Mouse (Mus musculus) heart, adult 2 months (tissue): ENCODE results near the gene Emc10. TPM values are rescaled to one million over a fixed set of nuclear protein-coding genes. Genes with fewer than 3 reads are reported as not detected.

Experiments
- DNase-seq, 2 experiments: peaks; one replicate each; pipeline ENCODE4 v3.0.0; 2021
- H3K27ac ChIP-seq: fragments of 200-600 bp; 2 replicates; pipeline ENCODE4 v1.8.1; 2022
- H3K27me3 ChIP-seq: fragments of 200-500 bp; 2 replicates; pipeline ENCODE4 v1.6.1; 2012; ENCODE audit warnings: mild to moderate bottlenecking, low read length, inconsistent platforms, mixed read lengths; ENCODE audit not compliant: control insufficient read depth, insufficient read depth
- H3K36me3 ChIP-seq: fragments of 200-500 bp; 2 replicates; pipeline ENCODE4 v1.6.1; 2012; ENCODE audit warnings: low read length, inconsistent platforms; ENCODE audit not compliant: control insufficient read depth, insufficient read depth
- H3K4me1 ChIP-seq: fragments of 200-500 bp; 2 replicates; pipeline ENCODE4 v1.6.1; 2011; ENCODE audit warnings: low read length; ENCODE audit not compliant: control insufficient read depth, insufficient read depth
- H3K4me3 ChIP-seq: fragments of 200-600 bp; 2 replicates; pipeline ENCODE4 v1.8.1; 2022
- H3K79me2 ChIP-seq: fragments of 200-500 bp; replicated peaks from 2 replicates; pipeline ENCODE4 v1.6.1; 2012; ENCODE audit warnings: mild to moderate bottlenecking, inconsistent platforms, low read length, moderate library complexity, mixed read lengths; ENCODE audit not compliant: control insufficient read depth, insufficient read depth
- H3K9ac ChIP-seq: fragments of 200-500 bp; 2 replicates; pipeline ENCODE4 v1.6.1; 2012; ENCODE audit warnings: low read depth, mild to moderate bottlenecking, control low read depth, inconsistent platforms, low read length, mixed read lengths
- CTCF ChIP-seq: fragments of 200-600 bp; IDR thresholded peaks from 2 replicates; pipeline ENCODE4 v1.8.1; 2022; ENCODE audit warnings: antibody characterized with exemption, mild to moderate bottlenecking, moderate library complexity
- EP300 ChIP-seq: fragments of 200-500 bp; IDR thresholded peaks from 2 replicates; pipeline ENCODE4 v1.6.1; 2011; ENCODE audit warnings: low read depth, low read length, control low read depth; ENCODE audit not compliant: insufficient read depth
- POLR2A ChIP-seq: fragments of 200-500 bp; IDR thresholded peaks from 2 replicates; pipeline ENCODE4 v1.6.1; 2011; ENCODE audit warnings: mild to moderate bottlenecking, low read depth, low read length, control low read depth; ENCODE audit not compliant: insufficient read depth
- WGBS: fragments of 180-500 bp; shearing (Covaris S2); methylation state at CpG from one replicate; pipeline ENCODE4 v1.1.7; 2018; 5-methylcytosine and 5-hydroxymethylcytosine counted together
- intact Hi-C: fragments of 180-260 bp; cut with DNase I; formaldehyde crosslinking; loops from one replicate; pipeline ENCODE4 v1.15.1; 2025
- polyA plus RNA-seq: library from polyadenylated mRNA; depleted of rRNA; stranded (reverse); fragments of >200 nt; gene quantifications from 2 replicates; pipeline ENCODE4 v1.2.3, GENCODE M21; 2012
- total RNA-seq, 2 experiments: library from RNA; stranded (reverse); gene quantifications; 2 replicates each; pipeline ENCODE4 v1.2.3; 2021

Gene Emc10
- total and polyA plus RNA-seq, 3 experiments: 86.1 to 180 (median 87.6) TPM

DNA sequence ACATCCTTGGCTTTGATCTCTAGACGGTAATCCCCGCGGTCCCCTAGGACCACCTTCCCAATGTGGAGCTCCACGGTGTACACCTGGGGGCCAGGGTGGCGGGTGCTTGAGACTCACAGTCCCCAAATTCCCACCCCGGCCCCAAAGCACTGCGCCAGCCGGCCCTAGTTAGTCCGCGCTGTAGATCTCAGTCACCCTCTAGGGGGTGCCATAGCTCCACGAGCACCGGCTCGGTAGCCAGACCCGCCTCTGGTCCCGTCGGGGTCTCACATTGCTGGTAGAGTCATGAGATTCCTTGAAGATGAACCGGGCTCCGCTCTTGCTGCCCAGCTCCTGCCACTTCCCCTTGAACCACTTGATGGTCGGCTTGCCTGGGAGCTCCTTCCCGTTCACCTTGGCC, 25.4 kb upstream of the Emc10 start:
- no peak for TF ChIP-seq POLR2A
- TF ChIP-seq CTCF: peak; percentile 85
- 0 out of 2 replicates have a peak, but pooled peaks have one; percentile 32 for TF ChIP-seq EP300
- H3K27me3 ChIP-seq: no peaks in the 10 kb centered on the region
- no peaks in the 10 kb centered on the region for H3K79me2 ChIP-seq
- DNase-seq: peak; percentile 65 to 69
- no peak overlapping the region for H3K4me3 ChIP-seq
- intact Hi-C loops: loop anchor here (1.0 to 5.0 kb wide), 3 partner anchors 28 to 126 kb away; no protein-coding TSS in a partner anchor
- H3K36me3 ChIP-seq: no peaks in the 10 kb centered on the region
- H3K9ac ChIP-seq: no peak overlapping the region
- H3K4me1 ChIP-seq: peaks cover 4% of the 10 kb centered on the region
- H3K27ac ChIP-seq: no peak overlapping the region
- WGBS: 4% methylated on average over 20 of the region's 20 CpGs

- intact Hi-C loops: loop anchor here (1.0 to 5.0 kb wide), 3 partner anchors 28 to 126 kb away; no protein-coding TSS in a partner anchor
- Histone ChIP-seq H3K27ac (no peak overlapping the region), H3K79me2 (no peaks in the 10 kb centered on the region), H3K4me1 (peaks cover 4% of the 10 kb centered on the region), H3K27me3 (no peaks in the 10 kb centered on the region), H3K4me3 (no peak overlapping the region), H3K36me3 (no peaks in the 10 kb centered on the region), H3K9ac (no peak overlapping the region)
- no peak for TF ChIP-seq CTCF
- DNase-seq: no peak
- 69% methylated on average over 3 of the region's 3 CpGs for WGBS
These were observed 24.7 kb upstream of the Emc10 start for GRCm38 (mm10) chr7:44520990-44521389.

GRCm38 (mm10) chr7:44519240-44519913, 23.0 kb upstream of the Emc10 start:
- Histone ChIP-seq H3K4me3 (no peak overlapping the region), H3K27ac (no peak overlapping the region), H3K9ac (no peak overlapping the region), H3K79me2 (no peaks in the 10 kb centered on the region), H3K36me3 (no peaks in the 10 kb centered on the region), H3K27me3 (no peaks in the 10 kb centered on the region), H3K4me1 (no peaks in the 10 kb centered on the region)
- 72% methylated on average over 9 of the region's 9 CpGs for WGBS
- no peak for DNase-seq
- TF ChIP-seq CTCF (peak; percentile 39), EP300 (no peak)
- intact Hi-C loops: no loop called here

GRCm38 (mm10) chr7:44507491-44507890, 11.2 kb upstream of the Emc10 start:
- Histone ChIP-seq H3K79me2 (no peaks in the 10 kb centered on the region), H3K27me3 (no peaks in the 10 kb centered on the region; the same call in 1 of the 2 replicates), H3K27ac (no peak overlapping the region), H3K9ac (no peak overlapping the region), H3K36me3 (no peaks in the 10 kb centered on the region), H3K4me3 (no peak overlapping the region), H3K4me1 (no peaks in the 10 kb centered on the region)
- no peak for TF ChIP-seq CTCF
- no peak for TF ChIP-seq POLR2A
- TF ChIP-seq EP300: no peak
- intact Hi-C loops: no loop called here
- no peak for DNase-seq

DNA sequence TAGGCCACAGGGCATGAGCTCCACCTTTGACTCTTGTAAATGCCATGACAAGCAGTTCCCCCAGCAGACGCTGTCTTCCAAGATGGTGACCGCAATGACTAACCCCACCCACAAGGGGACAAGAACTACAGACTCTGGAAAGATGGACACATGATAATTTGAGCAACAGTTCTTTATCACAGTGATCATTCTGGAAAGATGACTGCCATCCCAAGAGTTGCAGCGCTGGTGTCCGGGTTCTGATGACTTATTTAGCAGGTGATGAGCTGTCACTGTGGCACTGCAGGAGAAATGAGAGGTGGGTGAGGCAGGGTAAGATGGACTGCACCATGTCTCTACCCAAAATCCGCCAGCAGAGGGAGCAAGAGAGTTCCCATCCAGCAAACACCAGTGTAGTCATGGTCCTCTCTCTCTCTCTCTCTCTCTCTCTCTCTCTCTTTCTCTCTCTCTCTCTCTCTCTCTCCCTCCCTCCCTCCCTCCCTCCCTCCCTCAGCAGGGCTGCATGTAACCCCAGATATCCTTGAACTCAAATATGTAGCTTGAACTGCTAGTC, 5.3 kb upstream of the Emc10 start:
- H3K79me2 ChIP-seq: no peaks in the 10 kb centered on the region
- H3K9ac ChIP-seq: no peak overlapping the region
- H3K27me3 ChIP-seq: 0 out of 2 replicates have a peak, but pooled peaks cover 2% of the 10 kb centered on the region
- peak; percentile 54 to 70 for DNase-seq
- no peak overlapping the region for H3K27ac ChIP-seq
- 32% methylated on average over 5 of the region's 5 CpGs for WGBS
- no peaks in the 10 kb centered on the region for H3K36me3 ChIP-seq
- no peak overlapping the region for H3K4me3 ChIP-seq
- intact Hi-C loops: loop anchor here (2.0 kb wide), 1 partner anchor 23 kb away; the partner anchor contains the start of gene Mybpc2
- H3K4me1 ChIP-seq: no peaks in the 10 kb centered on the region
- TF ChIP-seq POLR2A: no peak
- 0 out of 2 replicates have a peak, but pooled peaks have one; percentile 34 for TF ChIP-seq EP300
- TF ChIP-seq CTCF: peak; percentile 72

GRCm38 (mm10) chr7:44500046-44500445, 3.7 kb upstream of the Emc10 start:
- DNase-seq: no peak
- Histone ChIP-seq H3K4me1 (peaks cover 6% of the 10 kb centered on the region), H3K9ac (no peak overlapping the region), H3K36me3 (no peaks in the 10 kb centered on the region), H3K27ac (no peak overlapping the region), H3K27me3 (0 out of 2 replicates have a peak, but pooled peaks cover 2% of the 10 kb centered on the region), H3K4me3 (no peak overlapping the region), H3K79me2 (no peaks in the 10 kb centered on the region)
- TF ChIP-seq CTCF (no peak), POLR2A (no peak), EP300 (no peak)
- 38% methylated on average over 20 of the region's 20 CpGs for WGBS
- intact Hi-C loops: loop anchor here (2.0 kb wide), 1 partner anchor 25 kb away; the partner anchor contains the start of gene Mybpc2
